Mouse (Mus musculus): Measurements from ENCODE around the gene Btbd16.

Gene Btbd16

DNA sequence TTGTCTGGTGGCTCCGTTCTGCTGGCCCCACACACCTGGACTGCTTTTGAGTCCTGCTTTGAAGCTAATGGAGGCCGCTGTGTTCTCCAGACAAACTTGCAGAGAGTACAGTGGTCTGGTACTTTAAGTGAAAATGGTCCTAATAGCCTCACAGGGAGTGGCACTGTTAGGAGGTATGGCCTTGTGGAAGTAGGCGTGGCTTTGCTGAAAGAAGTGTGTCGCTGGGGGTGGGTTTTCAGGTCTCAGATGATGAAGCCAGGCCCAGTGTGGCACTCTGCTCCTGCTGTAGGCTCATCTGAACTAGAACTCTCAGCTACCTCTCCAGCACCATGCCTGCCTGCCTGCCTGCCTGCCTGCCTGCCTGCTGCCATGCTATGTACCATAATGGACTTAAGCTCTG is 5.7 kb upstream of the Btbd16 start:
- DNase-seq (ENCODE audit: low spot score in 2 of 2) = no peak

DNA sequence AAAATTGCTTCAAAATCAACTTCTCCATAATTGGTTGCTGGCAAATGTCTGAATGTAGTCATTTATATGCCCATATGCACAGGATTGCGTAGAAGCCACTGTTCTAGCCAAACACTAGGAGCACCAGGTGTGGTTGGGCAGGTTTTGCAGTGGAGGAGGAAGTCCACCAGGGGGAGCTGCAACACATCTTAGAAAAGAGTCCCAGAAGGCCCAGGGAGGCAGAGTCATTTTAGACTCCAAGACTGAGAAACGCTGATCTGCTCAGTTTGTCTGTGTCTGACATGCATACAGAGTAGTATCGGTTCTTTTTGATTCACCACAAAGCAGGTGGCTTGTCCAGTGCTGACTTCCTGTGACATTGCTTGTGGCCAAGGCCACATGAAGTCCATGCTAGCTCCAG is 3.2 kb upstream of the Btbd16 start:
- peak; percentile 88 to 91 for DNase-seq (ENCODE audit: low spot score in 2 of 2)

DNA sequence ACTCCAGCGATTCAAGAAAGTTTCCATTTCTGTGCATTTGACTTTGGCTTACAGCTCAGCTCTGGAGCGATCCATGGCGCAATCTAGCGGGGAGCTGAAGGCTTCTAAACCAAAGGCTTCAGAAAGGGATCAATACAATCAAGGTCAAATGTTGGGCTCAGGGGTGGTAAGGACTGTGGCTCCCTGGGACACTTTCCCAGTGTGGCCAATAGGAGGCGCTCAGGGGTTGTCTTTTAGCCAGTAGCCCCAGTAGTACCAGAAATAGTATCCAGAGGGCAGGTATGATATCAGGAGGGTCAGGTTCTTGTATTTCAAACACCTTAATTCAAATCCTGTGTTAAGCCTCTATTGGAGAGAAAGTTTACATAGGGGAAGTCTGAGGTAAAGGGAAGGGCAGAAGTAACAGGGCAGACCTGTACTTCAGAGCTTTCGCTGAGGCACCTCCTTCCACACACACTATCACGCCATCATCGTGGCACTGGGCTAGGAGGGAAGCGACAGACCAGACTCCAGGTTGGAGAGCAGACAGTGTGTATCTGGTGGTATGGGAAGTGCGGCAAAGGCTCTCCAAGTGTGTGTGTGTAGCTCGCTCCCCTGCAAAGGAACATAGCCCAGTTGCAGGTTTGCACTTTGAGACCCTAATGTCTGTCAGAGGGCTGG is 568 bp upstream of the Btbd16 start:
- no peak for DNase-seq (ENCODE audit: low spot score in 2 of 2)

DNA sequence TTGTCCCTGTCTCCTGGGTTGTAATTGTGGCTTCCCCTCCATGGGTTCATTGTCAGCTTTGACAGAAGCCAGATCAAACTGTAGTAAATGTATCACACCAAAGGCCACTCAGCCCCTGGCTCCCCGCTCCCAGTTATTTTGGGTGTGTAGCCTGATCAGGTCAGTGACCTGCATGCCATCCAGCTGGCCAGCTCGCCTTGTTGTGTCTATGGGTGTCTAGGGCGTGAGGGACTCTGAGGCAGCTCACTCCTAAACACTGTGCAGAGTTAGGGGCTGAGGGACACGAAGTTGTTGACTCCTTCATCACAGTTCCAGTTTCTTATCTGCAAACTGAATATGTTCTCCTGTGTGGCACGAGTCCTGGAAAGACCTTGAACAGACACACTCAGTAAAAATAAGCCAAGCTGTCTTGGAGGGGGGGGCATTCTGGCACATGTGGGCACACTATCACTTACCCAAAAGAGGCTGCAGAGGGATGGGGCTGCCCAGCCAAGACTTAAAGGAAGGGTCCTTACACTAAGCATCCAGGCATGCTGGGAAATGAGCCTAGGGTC is 7.1 kb downstream of the Btbd16 start:
- DNase-seq (ENCODE audit: low spot score in 2 of 2) = no peak

DNA sequence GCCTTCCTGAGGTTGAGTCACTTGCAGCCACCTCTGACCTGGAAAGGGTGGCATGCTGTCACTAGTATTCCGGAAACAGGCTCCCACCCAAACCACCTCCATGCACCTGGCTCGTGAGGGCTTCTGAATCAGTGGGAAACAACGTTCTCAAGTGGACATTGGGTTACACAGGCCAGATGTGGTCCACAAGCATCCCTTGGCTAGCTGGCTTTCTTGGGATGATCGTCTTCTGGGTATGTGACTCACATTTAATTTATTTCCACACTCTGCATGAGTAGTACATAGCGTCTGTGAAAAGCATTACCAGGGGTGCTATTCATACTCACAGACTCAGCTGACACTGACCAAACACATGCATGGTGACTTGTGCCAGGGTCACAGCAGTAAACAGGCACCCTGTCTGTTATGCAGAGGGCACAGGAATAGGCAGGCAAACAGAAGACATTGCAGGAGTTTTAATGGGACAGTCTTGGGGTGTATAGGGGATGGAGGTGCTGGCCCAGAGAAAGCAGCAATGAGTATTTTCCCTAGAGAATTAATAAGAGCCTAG is 8.7 kb downstream of the Btbd16 start:
- DNase-seq (ENCODE audit: low spot score in 2 of 2) = no peak

DNA sequence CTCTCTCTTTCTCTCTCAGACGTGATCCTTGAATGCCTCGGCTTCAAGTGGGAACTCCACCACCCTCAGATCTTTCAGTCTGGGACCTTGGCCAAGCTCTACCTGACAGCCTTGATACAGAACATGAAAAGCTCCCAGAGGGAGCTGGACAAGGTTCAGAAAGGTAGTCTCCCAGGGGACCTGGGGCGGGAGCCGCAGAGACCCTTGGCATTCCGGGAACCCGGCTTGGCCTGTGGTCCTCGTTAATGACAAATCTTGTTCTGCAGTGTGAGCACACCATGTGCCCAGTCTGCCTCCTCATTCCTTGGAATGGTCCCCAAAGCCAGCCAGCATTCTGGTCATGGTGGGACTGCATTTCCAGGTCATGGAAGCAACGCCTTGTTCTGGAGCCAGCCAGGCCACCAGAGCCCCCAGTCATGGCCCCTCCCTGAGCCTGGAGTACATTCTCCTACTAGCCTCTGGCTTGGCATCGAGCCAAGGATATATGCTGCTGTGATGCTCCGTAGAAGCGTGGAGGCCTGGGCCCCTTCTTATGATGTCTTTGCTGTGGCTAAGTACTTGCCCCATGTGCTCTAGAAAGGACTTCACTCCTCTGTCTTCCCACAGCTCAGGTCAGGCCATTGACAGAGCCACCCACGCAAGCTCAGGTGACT is 12.2 kb downstream of the Btbd16 start:
- no peak for DNase-seq (ENCODE audit: low spot score in 2 of 2)

DNA sequence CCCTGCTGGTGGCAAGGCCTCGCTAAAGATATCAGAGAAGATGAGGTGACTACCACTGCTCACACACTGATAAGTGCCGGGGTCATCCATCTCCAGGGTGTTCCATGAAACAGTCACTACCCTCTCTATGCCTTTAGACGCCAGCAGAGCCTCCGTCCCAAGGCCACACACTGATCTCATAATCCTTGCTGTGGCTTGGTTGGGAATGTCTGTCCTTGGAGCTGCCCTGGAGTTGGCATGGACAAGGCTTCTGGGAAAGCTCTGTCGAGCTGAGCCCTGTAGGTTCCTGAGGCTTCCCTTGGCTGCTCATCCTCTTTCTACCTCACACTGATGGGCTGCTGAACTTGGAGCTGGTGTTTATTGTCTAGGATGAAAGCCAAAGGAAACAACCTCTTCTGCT is 12.8 kb downstream of the Btbd16 start:
- DNase-seq (ENCODE audit: low spot score in 2 of 2) = no peak

DNA sequence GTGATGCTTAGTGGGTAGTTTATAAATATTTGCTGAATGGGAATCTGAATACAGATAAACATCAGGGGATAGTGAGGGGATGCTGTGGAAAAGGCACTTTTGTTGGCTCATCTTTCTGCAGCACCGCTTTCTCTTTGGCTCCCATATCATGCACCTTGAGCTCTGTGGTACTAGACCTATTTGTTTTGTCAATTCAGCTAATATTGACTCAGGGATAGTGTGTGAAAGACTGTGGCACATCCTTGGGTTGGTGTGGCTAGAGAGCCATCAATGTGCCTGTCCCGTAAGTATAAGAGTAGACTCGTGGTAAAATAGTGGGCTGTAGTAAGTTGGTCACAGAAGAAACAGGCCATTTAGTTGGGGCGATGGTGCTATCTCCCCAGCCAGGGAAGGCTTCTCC is 13.7 kb downstream of the Btbd16 start:
- DNase-seq (ENCODE audit: low spot score in 2 of 2) = no peak

DNA sequence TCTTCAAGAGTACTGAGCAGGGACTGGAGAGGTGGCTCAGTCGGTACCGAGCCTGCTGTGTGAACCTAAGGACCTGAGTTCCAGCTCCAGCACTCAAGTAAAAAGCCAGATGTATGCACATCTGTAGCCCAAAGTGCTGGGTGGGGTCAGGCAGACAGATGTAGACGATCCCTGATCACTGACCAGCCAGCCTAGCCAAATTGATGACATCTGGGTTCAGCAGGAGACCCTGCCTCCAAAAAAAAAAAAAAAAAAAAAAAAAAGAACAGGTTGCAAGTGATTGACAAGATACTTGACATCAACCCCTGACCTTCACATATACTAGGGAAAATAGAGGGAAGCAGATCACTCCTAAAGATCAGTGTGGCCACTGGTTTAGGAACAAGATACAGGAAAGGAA is 15.1 kb downstream of the Btbd16 start:
- DNase-seq (ENCODE audit: low spot score in 2 of 2) = no peak

DNA sequence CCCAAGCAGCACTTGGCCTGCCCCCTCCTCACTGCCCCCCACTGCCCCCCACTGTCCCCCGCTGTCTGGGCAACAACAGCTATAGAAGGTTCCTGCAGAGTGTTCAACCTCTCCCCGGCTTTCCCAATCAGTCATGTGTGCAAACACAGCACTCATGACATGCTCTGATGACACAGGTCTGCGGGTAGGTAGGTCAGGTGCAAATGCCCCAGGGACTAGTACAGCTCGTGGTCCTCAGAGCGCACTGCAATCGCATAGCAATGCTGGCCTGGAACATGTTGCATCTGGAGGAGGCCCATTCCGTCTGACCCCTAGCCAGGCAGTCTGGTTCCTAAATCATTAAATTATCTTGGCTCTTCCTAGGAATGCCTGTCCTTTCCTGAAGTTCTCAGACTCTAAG is 15.6 kb downstream of the Btbd16 start:
- DNase-seq (ENCODE audit: low spot score in 2 of 2) = no peak

DNA sequence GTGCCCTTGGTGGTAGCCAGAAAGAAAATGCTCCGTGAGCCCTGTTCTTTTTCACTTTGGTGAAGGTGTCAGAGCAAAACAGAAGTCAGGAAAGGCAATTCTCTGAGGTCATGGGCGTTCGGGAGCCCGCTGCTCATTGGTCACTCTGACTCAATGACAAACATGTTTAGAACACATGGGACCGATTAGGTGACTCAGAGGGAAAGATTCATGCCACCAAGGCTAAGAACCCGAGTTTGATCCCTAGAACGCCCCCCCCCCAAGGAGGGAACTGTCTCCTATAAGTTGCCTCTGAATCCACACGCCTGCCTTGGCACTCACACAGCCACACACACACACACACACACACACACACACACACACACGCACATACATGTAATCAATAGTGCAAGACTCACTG is 19.8 kb downstream of the Btbd16 start:
- DNase-seq (ENCODE audit: low spot score in 2 of 2) = no peak

DNA sequence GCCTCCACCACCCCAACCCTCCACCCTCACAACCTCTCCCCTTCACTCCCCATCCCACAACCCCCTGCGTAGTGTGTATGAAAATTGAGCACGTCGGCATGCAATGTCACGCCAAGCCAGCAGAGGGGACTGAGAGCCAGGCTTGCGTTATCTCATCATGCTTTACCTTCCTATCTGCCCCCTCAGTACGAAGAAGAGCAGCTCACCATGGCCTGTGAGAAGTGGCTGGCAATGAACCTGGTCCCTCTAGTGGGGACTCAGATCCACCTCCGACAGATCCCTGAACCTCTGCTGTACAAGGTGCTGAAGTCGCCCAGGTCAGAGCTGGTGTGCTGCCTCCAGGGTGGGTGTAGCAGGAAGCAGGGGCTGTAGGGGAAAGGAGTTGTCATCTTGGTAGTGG is 22.9 kb downstream of the Btbd16 start:
- no peak for DNase-seq (ENCODE audit: low spot score in 2 of 2)

DNA sequence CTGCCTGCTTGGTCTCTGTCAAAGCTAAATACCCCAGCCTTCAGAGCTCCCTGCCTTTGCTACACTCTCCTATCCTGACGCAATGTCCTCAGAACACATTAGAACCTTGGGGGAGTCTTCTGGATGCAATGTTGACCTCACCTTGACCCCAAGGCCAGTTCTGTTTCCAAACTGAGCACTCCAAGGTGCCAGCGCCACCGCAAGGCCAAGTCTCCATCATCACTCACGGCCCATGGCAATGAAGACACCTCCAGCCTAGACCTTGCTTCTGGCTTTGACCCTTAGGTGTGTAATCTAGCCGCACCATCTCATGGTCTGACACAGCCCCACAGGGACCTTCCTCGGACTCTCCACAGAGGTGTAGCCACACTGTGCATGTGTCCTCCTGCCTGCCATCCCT is 23.7 kb downstream of the Btbd16 start:
- DNase-seq (ENCODE audit: low spot score in 2 of 2) = no peak

DNA sequence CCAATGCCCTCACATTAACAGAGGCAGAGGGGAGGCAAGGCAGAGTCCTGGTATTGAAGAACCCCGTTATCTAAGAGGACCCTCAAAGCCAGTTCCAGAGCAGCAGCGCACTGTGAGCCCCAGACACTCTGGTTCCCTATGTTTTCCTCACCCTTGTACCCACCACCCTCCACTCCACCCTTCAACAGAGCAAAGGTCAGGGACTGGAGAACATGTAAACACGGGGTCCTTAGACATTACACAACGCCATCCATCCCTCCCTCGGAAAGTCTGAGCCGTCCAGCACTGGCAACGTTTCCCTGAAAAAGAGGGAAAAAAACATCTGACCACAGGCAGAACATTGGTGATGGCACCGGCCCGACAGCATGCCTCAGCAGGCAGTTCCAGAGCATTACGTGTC is 25.5 kb downstream of the Btbd16 start:
- no peak for DNase-seq (ENCODE audit: low spot score in 2 of 2)

DNA sequence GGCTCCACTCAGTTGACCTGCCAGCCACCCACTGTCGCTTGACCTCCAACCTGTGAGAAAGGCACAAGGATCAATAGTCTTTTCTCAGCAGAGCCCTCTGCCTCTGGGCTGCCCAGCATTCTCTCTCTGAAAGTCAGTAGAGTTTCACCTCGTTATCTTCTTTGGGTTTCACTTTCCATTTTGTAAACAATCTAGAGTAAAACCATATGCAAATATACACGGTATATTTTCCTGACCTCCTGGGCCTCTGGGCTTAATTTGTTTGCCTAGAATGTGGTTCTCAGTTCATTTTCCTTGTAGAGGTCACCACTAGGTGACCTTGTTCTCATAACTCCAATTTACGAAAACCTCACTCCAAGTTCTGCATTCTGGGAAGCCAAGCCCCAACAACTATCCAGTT is 26.8 kb downstream of the Btbd16 start:
- DNase-seq (ENCODE audit: low spot score in 2 of 2) = no peak

DNA sequence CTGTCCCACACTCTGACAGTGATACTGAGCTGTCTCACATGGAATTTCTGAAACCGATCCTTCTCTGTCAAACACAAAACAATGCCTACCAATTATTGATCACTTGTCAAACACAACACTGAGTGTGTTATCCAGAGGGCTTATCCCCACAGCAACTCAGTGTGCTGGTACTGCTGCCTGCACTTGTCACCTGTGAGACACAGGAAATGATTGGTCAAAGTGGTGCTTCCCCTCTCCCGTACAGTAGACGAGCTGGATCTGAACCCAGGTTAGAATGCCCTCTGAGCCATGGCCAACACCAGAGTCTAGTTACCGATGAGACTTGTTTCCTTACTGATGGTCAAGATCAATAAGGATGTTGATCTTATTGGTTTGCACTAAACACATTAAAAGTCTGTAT is 27.9 kb downstream of the Btbd16 start:
- no peak for DNase-seq (ENCODE audit: low spot score in 2 of 2)

DNA sequence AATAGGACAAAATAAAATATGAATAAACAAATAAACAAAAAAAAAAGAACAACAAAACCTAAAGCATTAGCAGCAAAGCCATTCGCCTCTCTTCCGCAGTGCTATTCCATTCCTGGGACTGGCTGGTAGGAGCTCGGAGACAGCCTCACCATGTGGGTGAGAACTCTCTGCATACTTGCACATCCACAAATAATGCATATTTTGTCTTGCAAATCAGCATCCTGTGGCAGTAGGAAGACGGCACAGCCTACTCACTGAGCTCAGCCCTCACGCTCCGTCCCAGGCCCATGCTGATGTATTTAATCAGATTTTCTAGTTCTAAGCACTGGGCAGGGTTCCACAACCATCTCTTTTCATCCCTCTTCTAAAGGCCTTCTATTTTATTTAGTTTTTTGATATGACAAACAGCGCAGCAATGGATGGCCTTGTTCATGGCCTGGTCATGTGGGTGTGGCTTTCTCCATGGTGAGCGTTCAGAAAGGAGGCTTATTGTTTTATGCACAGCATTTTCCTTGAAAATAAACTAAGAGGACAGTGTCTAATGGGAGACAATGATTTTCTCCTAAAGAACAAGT is 29.5 kb downstream of the Btbd16 start:
- no peak for DNase-seq (ENCODE audit: low spot score in 2 of 2)

DNA sequence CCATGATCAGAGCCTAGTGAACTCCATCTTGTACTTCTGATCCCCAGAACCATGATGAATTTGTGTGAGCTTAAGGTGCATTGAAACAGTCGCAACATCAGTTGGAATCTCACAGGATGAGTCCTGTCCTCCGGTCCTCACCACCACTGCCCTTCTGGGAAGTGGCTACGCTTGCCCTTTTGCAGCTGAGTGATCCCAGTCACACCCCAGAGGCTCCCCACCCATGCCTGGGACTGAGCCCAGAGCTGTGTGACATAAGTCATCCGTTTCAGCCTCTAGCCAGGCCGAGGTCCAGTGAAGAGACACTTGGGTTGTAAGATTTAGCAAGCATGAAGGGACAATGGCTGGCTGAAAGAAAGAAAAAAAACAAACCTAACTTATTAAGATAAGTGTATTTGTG is 31.1 kb downstream of the Btbd16 start:
- DNase-seq (ENCODE audit: low spot score in 2 of 2) = no peak

DNA sequence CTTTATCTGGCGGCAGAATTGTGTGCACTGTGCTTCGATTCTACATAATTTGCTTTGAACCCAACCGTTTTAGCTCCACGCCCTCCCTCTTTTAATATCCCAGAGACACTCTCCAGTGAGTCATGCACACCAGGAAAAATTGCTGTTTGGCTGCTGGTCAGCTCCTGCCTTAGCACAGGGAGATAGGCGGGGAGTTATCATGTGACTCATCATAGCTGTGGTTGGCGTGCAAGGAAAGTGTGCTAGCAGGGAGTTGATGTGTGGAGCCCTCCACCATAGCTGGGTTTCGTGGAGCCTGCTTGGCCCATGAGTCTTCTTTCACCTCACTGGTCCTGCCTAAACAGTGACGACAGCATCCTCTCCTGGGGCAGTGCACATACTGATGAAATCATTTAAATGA is 33.9 kb downstream of the Btbd16 start:
- peak; percentile 72 to 73 for DNase-seq (ENCODE audit: low spot score in 2 of 2)

DNA sequence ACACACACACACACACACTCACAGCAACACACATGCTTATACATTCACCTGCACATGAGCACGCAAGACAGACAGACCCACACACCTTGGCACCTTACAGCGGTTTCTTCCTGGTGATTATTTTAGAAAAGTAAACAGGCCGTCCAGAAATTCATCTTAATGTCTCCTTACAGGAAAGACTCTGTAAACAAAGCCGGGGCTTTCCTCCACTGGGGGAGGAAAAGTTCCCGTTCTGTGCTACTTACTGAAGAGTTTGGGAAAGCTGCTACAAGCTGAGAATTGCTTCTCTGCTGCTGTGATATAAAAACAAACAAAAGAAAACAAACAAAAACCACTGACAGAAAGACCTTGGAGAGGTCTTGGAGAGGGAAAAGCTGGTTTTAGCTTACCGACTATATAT is 34.8 kb downstream of the Btbd16 start:
- no peak for DNase-seq (ENCODE audit: low spot score in 2 of 2)

DNA sequence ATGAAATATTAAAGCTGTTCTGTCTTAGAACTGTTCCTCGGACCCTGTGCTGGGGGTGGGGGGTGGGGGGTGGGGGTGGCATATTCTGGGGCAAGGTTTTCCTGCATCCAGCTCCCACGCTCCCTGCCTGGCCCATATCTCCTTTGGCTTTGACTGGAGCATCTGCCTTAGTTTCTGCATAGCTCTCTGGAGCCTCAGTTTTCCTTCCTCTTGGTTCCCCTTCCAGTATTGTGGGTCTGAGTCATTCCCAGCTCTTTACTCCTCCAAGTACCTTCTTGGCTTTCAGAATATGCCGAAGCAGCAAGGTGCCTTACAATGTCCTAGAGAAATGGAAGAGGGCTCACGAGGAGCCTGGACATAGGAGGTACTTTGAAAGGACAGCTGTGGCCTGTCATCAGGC is 36.4 kb downstream of the Btbd16 start:
- no peak for DNase-seq (ENCODE audit: low spot score in 2 of 2)

DNA sequence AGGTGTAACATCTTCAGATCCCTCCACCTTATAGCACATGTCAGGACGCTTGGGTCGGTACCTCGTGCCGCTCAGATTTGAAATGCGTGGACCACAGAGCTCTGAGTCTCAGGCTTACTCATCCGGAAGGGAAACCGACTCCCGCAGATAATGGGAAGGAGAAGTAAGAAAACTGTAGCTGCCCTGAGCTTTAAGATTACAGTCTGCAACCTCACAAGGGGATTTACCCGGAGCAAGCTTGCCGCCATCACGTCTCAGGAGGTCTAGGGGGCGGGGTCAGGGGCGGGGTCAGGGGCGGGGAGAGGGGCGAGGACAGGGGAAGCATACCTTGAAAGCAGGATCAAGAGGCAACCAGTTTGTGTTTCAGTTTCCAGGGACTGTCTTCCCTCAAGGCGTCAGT is 38.5 kb downstream of the Btbd16 start:
- DNase-seq (ENCODE audit: low spot score in 2 of 2) = no peak

DNA sequence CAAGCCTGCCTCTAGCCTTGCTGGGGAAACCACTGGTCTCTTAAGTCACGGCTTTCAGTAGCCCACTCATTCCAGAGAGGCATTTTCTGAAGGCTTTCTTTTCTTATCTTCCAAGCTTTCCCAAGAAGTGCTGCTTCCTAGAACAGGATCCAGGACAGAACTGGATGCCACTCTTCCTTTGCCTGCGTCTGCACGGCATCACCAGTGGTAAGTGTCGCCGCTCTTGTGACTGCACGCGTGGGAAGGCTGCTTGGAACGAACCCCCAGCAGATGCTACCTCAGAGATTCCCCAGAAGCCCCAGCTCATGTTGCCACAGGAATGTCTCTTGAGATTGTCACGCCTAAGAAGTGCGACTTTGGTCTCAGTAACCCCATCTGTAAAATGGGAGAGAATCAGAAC is 41.7 kb downstream of the Btbd16 start:
- peak in 1 of 2 experiments; percentile 44 for DNase-seq (ENCODE audit: low spot score in 2 of 2)

Data from right cerebral cortex, adult 2 months (tissue).